In the genomic region with DNA sequence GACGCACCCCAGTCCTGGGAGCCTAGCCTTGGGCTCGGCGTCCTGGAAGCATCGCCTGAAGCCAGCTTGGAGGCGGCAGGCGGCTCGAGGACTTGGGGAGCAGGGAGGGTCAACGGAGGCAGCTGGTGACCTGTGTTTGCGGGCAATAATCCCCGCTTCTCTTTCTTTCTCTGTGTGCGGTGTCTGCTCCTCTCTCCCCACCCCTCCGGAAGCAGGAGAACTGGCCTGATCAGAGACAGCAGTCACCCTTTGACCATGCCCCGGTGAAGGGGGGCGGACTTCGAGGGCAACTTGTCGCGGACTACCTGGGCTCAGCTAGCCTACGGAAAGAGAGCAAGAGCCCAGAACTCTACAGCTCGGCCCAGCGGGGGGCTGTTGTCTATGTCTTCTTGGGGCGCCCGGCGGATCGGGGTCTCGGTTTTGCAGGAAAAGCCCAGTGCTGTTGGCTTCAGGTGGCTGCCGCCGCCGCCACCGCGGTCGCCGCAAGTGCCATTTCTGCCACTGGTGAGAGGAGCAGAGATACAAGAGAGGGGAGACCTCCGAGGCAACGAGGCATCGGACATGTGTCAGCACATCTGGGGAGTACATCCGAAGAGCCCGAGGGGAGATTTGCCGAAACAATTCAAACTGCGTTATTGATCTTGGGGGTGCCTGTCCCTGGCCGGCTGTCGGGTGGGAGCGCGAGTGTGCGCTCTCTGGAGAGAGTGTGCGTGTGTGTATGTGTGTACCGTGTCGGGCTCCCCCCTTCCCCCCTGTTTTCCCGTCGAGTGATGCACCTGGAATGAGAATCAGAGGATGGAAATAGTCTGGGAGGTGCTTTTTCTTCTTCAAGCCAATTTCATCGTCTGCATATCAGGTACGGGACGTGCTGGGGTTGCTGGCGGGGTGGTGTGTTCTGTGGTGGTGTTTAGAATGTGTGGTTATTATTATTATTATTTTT, we compare ENCODE assay signal across 8 mouse cellular contexts. TPM values are rescaled to one million over a fixed set of nuclear protein-coding genes. Genes with fewer than 3 reads are reported as not detected.
DNase-seq lines count a peak whose midpoint lies in the region; ATAC-seq and TF ChIP-seq lines count a peak whose summit lies in the region.

No protein-coding gene starts in this region.

- H3K4me1 ChIP-seq in forebrain, postnatal 0 days (ENCODE audit: insufficient read depth): peaks cover 5% of the 10 kb centered on the region
- H3K4me1 ChIP-seq in midbrain, embryonic 13.5 days (replicated peaks): peaks cover 27% of the 10 kb centered on the region
- no peaks in the 10 kb centered on the region for H3K4me1 ChIP-seq in kidney, adult 2 months (ENCODE audit: control insufficient read depth, insufficient read depth, low read length)

- H3K27me3 ChIP-seq in forebrain, postnatal 0 days (ENCODE audit: insufficient read depth, low read length): peaks cover 31% of the 10 kb centered on the region
- peaks cover 63% of the 10 kb centered on the region for H3K27me3 ChIP-seq in midbrain, embryonic 13.5 days
- H3K27me3 ChIP-seq in kidney, adult 2 months (replicated peaks; ENCODE audit: control insufficient read depth, insufficient read depth, low read length): peaks cover 3% of the 10 kb centered on the region; the same call in 1 of the 2 replicates

- TF ChIP-seq CTCF in forebrain, postnatal 0 days (IDR thresholded peaks at IDR 0.05; ENCODE audit: low read depth): no peak
- no peak for TF ChIP-seq CTCF in kidney, adult 2 months (conservative IDR thresholded peaks at IDR 0.05; ENCODE audit: insufficient read depth, insufficient read length, low read depth, low read length)

- H3K27ac ChIP-seq in forebrain, postnatal 0 days (ENCODE audit: low read depth, low read length): no peak overlapping the region
- H3K27ac ChIP-seq in midbrain, embryonic 13.5 days: no peak overlapping the region
- no peak overlapping the region for H3K27ac ChIP-seq in kidney, adult 2 months (ENCODE audit: insufficient read depth, low read depth, low read length)

- H3K9ac ChIP-seq in forebrain, postnatal 0 days: peak overlapping the region; percentile 47
- peak overlapping the region; percentile 73 for H3K9ac ChIP-seq in midbrain, embryonic 13.5 days (replicated peaks)

- no peak for TF ChIP-seq POLR2A in kidney, adult 2 months (IDR thresholded peaks at IDR 0.05; ENCODE audit: low read depth, low read length)

- H3K4me3 ChIP-seq in forebrain, postnatal 0 days (ENCODE audit: low read depth, low read length): peak overlapping the region; percentile 57
- peak overlapping the region; percentile 68 for H3K4me3 ChIP-seq in midbrain, embryonic 13.5 days (replicated peaks)
- no peak overlapping the region for H3K4me3 ChIP-seq in kidney, adult 2 months (ENCODE audit: insufficient read depth, low read depth, low read length)

- H3K9me3 ChIP-seq in forebrain, postnatal 0 days (ENCODE audit: low read length): no peaks in the 10 kb centered on the region
- H3K9me3 ChIP-seq in midbrain, embryonic 13.5 days: no peaks in the 10 kb centered on the region

- peak; percentile 11 to 16 for DNase-seq in layer of hippocampus, postnatal 36 days
- DNase-seq in layer of hippocampus, adult 9-10 months (ENCODE audit: low spot score): no peak
- DNase-seq in cerebellum, postnatal 10 days: peak; percentile 68 to 75
- DNase-seq in forebrain, postnatal 0 days: peak; percentile 11
- DNase-seq in ovary, postnatal 36 days (ENCODE audit: low spot score): no peak
- DNase-seq in kidney, adult 2 months: no peak

- H3K4me2 ChIP-seq in forebrain, postnatal 0 days (ENCODE audit: low read depth): peak overlapping the region; percentile 96
- peak overlapping the region; percentile 99 for H3K4me2 ChIP-seq in midbrain, embryonic 13.5 days (replicated peaks)

- ATAC-seq in forebrain, postnatal 0 days: no peak
- ATAC-seq in midbrain, embryonic 13.5 days: peak; percentile 53
- ATAC-seq in inflammation-experienced regulatory T-cells, adult 6 months: no peak

- WGBS in forebrain, postnatal 0 days: 2% methylated on average over 53 of the region's 53 CpGs
- under 1% methylated on average over 53 of the region's 53 CpGs for WGBS in midbrain, embryonic 13.5 days
- 2% methylated on average over 53 of the region's 53 CpGs for WGBS in kidney, adult 2 months

- H3K36me3 ChIP-seq in forebrain, postnatal 0 days (ENCODE audit: insufficient read depth): no peaks in the 10 kb centered on the region
- no peaks in the 10 kb centered on the region for H3K36me3 ChIP-seq in midbrain, embryonic 13.5 days
- H3K36me3 ChIP-seq in kidney, adult 2 months (ENCODE audit: control insufficient read depth, insufficient read depth, low read length): no peaks in the 10 kb centered on the region

RNA-seq across cellular contexts. Expression of gene Car10, which starts 1.9 kb away (rescaled TPM):
- 10 to 100 TPM; 36.6 to 36.8 TPM for total RNA-seq in layer of hippocampus, postnatal 36 days (2021)
- total RNA-seq in forebrain, postnatal 0 days (2014; rRNA removed): 19.0 and 34.6 TPM in 2 replicates
- 12.5 and 25.6 TPM in 2 replicates for polyA plus RNA-seq in forebrain, postnatal 0 days (2015; fragmentation: Nextera tagmentation; extraction: Ambion mirVana)
- polyA plus RNA-seq in midbrain, embryonic 13.5 days (2015; fragmentation: Nextera tagmentation; extraction: Ambion mirVana): 14.8 and 15.0 TPM in 2 replicates
- polyA plus RNA-seq in inflammation-experienced regulatory T-cells, adult 6 months (2017; shearing (Covaris generic)): under 1 TPM in 2 of 3 experiments, not detected in 1; 0.16 to 0.17 TPM
- polyA plus RNA-seq in kidney, adult 2 months (2012; rRNA removed): not detected in 2 replicates

Comparison
In these comparisons a context has a peak if more than half of its experiments do, and no peak if none do; other contexts are left out.
1. DNase-seq: peak in layer of hippocampus, postnatal 36 days (2 of 2), cerebellum, postnatal 10 days (2 of 2) and forebrain, postnatal 0 days (single experiment); none in layer of hippocampus, adult 9-10 months (single experiment), ovary, postnatal 36 days (single experiment) and kidney, adult 2 months (single experiment).
2. RNA of gene Car10, which starts 1.9 kb away (polyA plus RNA-seq): 12.5 to 25.6 TPM in forebrain, postnatal 0 days and 14.8 to 15.0 TPM in midbrain, embryonic 13.5 days; 0.16 to 0.17 TPM in inflammation-experienced regulatory T-cells, adult 6 months and not detected in kidney, adult 2 months; every median in the first group is over 10 times any median in the second.